Mouse (Mus musculus) midbrain, embryonic 16.5 days (tissue): Measurements from ENCODE around the gene Hp. TPM values are rescaled to one million over a fixed set of nuclear protein-coding genes. Genes with fewer than 3 reads are reported as not detected.

ENCODE experiments used
- ATAC-seq: fragments of 200-750 bp; cut with Nextera tagmentation; 2 replicates; pipeline ENCODE4 v1.8.0; 2017; ENCODE audit warnings: moderate TSS enrichment
- H3K27ac ChIP-seq: fragments of 300-500 bp; sonication (generic); 2 replicates; pipeline ENCODE4 v1.5.1; 2014; ENCODE audit warnings: mild to moderate bottlenecking, low read length, mixed read lengths
- H3K27me3 ChIP-seq: fragments of 300-500 bp; sonication (generic); 2 replicates; pipeline ENCODE4 v1.6.1; 2014; ENCODE audit warnings: low read depth, low read length, mixed read lengths; ENCODE audit not compliant: control insufficient read depth, insufficient read depth
- H3K36me3 ChIP-seq: fragments of 300-500 bp; sonication (generic); 2 replicates; pipeline ENCODE4 v1.6.1; 2014; ENCODE audit warnings: mild to moderate bottlenecking, low read length, moderate library complexity, mixed read lengths; ENCODE audit not compliant: control insufficient read depth, insufficient read depth
- H3K4me1 ChIP-seq: fragments of 300-500 bp; sonication (generic); 2 replicates; pipeline ENCODE4 v1.6.1; 2014; ENCODE audit warnings: mild to moderate bottlenecking, low read length, mixed read lengths; ENCODE audit not compliant: control insufficient read depth, insufficient read depth
- H3K4me2 ChIP-seq: fragments of 300-500 bp; sonication (generic); 2 replicates; pipeline ENCODE4 v1.6.1; 2014; ENCODE audit warnings: mild to moderate bottlenecking, low read length, mixed read lengths
- H3K4me3 ChIP-seq: fragments of 300-500 bp; sonication (generic); 2 replicates; pipeline ENCODE4 v1.5.1; 2014; ENCODE audit warnings: low read depth, mild to moderate bottlenecking, low read length, moderate library complexity, mixed read lengths
- H3K9ac ChIP-seq: fragments of 300-500 bp; sonication (generic); 2 replicates; pipeline ENCODE4 v1.6.1; 2014; ENCODE audit warnings: low read depth, low read length, mixed read lengths
- H3K9me3 ChIP-seq: fragments of 300-500 bp; sonication (generic); replicated peaks from 2 replicates; pipeline ENCODE4 v1.6.1; 2014; ENCODE audit warnings: mild to moderate bottlenecking, low read length, mixed read lengths; ENCODE audit not compliant: control insufficient read depth, poor library complexity, severe bottlenecking
- WGBS: fragments of 180-500 bp; shearing (Covaris S2); extraction: QIAGEN DNeasy Blood & Tissue Kit; methylation state at CpG from one replicate; pipeline ENCODE4 v1.1.7; 2014; 5-methylcytosine and 5-hydroxymethylcytosine counted together
- polyA plus RNA-seq: library from polyadenylated mRNA; unstranded; fragments of >200 nt; fragmentation: Nextera tagmentation; extraction: Ambion mirVana; gene quantifications from 2 replicates; pipeline ENCODE4 v1.2.1, GENCODE M21; 2015

Gene Hp
- polyA plus RNA-seq, 1 experiment from 2014 or later, result 0.40 TPM

- H3K9me3 ChIP-seq, result no peaks in the 10 kb centered on the region
- WGBS, result 45% methylated on average over 8 of the region's 8 CpGs
- H3K4me2 ChIP-seq, result no peak overlapping the region
- H3K4me3 ChIP-seq, result no peak overlapping the region
- no peak for ATAC-seq
- H3K4me1 ChIP-seq, result no peaks in the 10 kb centered on the region
- H3K27ac ChIP-seq, result no peak overlapping the region
- no peak overlapping the region for H3K9ac ChIP-seq
- H3K36me3 ChIP-seq, result 0 out of 2 replicates have a peak, but pooled peaks cover 3% of the 10 kb centered on the region
- no peaks in the 10 kb centered on the region for H3K27me3 ChIP-seq
Measured at GRCm38 (mm10) chr8:109595854-109596253, 16.9 kb upstream of the Hp start.

DNA sequence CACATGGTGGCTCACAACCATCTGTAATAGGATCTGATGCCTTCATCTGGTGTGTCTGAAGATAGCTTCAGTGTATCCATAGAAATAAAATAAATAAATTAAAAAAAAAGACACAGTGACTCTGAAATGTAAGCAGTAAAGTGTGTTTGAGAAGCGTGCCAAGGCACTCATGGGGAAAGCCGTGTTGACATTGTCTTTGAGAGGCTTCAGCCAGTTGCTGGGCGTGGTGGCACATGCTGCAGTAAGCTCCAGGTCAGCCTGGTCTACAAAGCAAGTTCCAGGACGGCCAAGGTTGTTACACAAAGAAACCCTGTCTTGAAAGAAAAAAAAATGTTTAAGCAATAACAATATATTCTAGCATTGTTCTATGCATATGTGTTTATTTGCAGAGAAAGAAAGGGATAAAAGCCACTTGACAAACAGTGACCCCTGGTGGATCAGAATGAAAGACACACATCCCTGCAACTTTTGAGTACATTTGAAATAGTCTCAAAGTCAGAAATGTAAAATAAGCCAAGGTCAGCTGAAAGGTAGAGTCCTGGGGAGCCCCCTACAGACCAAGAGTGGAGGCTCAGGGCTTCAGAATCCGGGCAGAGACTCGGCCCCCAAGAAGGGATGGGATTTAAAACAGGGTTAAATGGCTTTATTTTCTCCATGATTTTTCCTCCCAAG lies 14.3 kb upstream of the Hp start:
- 77% methylated on average over 6 of the region's 6 CpGs for WGBS
- ATAC-seq, result no peak
- Histone ChIP-seq H3K9ac (no peak overlapping the region), H3K9me3 (no peaks in the 10 kb centered on the region), H3K36me3 (0 out of 2 replicates have a peak, but pooled peaks cover 3% of the 10 kb centered on the region), H3K27ac (no peak overlapping the region), H3K4me3 (no peak overlapping the region), H3K4me2 (no peak overlapping the region), H3K27me3 (no peaks in the 10 kb centered on the region), H3K4me1 (no peaks in the 10 kb centered on the region)

DNA sequence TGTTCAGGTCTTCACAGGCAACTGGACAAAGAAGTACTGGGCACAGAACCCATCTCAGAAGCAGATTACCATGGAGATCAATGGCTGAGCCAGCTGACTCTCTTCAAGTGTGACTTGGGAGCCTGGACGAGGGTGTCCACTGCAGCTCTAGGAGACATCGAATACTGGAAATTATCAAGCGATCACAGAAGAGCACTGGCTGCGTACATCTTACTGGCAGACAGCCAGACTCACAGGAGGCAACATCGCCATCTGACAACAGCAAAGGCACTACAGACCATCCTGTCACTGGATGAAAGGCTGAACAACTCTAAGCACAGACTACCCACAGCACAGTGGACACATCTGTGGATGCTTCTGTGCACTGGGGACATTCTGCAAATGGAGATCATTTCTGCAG lies 13.2 kb upstream of the Hp start:
- H3K9ac ChIP-seq, result no peak overlapping the region
- H3K4me1 ChIP-seq, result no peaks in the 10 kb centered on the region
- no peaks in the 10 kb centered on the region for H3K27me3 ChIP-seq
- no peak for ATAC-seq
- no peak overlapping the region for H3K4me2 ChIP-seq
- 86% methylated on average over 5 of the region's 5 CpGs for WGBS
- H3K4me3 ChIP-seq, result no peak overlapping the region
- no peak overlapping the region for H3K27ac ChIP-seq
- H3K9me3 ChIP-seq, result no peaks in the 10 kb centered on the region
- H3K36me3 ChIP-seq, result 0 out of 2 replicates have a peak, but pooled peaks cover 3% of the 10 kb centered on the region

DNA sequence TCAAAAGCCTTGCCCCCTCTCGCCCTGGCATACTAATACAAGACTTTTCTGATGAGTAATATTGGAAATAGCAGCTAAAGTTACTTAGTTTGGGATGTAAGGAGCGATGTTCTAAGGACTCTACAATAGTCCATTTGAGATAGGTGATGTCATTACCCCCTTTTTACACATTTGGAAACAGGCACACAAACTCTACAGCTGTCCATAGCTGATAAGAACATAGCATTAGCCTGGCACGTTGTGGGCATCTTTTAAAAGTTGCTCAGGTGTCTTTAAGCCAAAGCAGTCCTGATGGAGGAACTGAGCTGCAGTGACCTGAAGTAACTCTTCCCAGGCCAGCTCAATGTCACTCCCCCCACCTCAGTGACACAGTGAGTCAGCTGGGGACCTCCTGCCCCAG lies 12.4 kb upstream of the Hp start:
- Histone ChIP-seq H3K4me3 (no peak overlapping the region), H3K4me1 (no peaks in the 10 kb centered on the region), H3K9me3 (no peaks in the 10 kb centered on the region), H3K27ac (no peak overlapping the region), H3K36me3 (0 out of 2 replicates have a peak, but pooled peaks cover 3% of the 10 kb centered on the region), H3K27me3 (no peaks in the 10 kb centered on the region), H3K9ac (no peak overlapping the region), H3K4me2 (no peak overlapping the region)
- ATAC-seq, result no peak
- WGBS, result 87% methylated on average over 3 of the region's 3 CpGs

DNA sequence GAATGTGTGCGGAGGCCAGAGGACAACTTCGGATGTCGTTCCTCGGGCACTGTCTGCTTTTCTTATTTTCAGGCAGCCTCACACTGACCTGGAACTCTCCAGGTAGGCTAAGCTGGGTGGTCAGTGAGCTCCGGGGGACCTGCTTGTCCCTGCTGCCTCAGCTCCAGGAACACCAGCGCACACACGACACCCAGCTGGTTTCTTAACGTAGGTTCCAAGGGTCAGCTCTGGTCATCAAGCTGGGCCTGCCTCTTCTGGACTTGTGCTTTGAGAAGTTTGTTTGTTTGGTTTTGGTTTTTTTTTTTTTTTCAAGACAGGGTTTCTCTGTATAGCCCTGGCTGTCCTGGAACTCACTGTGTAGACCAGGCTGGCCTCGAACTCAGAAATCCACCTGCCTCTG lies 11.9 kb upstream of the Hp start:
- Histone ChIP-seq H3K27me3 (no peaks in the 10 kb centered on the region), H3K4me2 (no peak overlapping the region), H3K27ac (no peak overlapping the region), H3K9me3 (no peaks in the 10 kb centered on the region), H3K4me1 (no peaks in the 10 kb centered on the region), H3K36me3 (0 out of 2 replicates have a peak, but pooled peaks cover 3% of the 10 kb centered on the region), H3K9ac (no peak overlapping the region), H3K4me3 (no peak overlapping the region)
- ATAC-seq, result no peak
- WGBS, result 90% methylated on average over 9 of the region's 9 CpGs

DNA sequence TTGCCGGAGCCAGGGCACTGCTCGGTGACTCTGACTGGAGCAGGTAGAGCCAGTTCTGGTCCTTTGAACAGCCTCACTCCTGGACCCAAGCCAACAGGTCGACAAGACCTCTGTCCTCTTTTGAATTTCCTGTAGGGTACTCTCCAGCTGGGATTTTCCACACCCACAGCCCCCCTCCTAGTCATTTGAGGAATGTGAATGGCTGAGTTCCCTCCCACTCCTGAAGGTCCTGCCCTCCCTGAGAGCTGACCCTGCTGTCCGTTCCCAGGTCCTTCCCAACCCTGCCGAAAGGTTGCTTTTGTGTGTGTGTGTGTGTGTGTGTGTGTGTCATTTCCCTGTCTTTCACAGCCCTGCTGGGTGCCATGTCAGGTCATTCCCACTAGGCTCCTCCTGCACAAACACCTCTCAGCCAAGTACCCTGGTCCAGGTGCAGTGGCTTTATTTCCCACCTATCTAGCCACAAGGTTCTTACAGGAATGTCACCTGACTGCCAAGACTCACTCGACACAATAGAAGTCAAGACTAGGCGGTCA lies 8.1 kb upstream of the Hp start:
- no peak overlapping the region for H3K4me2 ChIP-seq
- no peak overlapping the region for H3K4me3 ChIP-seq
- WGBS, result 79% methylated on average over 7 of the region's 7 CpGs
- no peaks in the 10 kb centered on the region for H3K36me3 ChIP-seq
- H3K9ac ChIP-seq, result no peak overlapping the region
- no peaks in the 10 kb centered on the region for H3K4me1 ChIP-seq
- no peak for ATAC-seq
- H3K9me3 ChIP-seq, result no peaks in the 10 kb centered on the region
- no peaks in the 10 kb centered on the region for H3K27me3 ChIP-seq
- no peak overlapping the region for H3K27ac ChIP-seq

- H3K27ac ChIP-seq, result no peak overlapping the region
- no peaks in the 10 kb centered on the region for H3K9me3 ChIP-seq
- H3K4me2 ChIP-seq, result no peak overlapping the region
- no peaks in the 10 kb centered on the region for H3K36me3 ChIP-seq
- ATAC-seq, result no peak
- H3K4me3 ChIP-seq, result no peak overlapping the region
- no peak overlapping the region for H3K9ac ChIP-seq
- no peaks in the 10 kb centered on the region for H3K4me1 ChIP-seq
- no peaks in the 10 kb centered on the region for H3K27me3 ChIP-seq
Measured at GRCm38 (mm10) chr8:109585652-109586051, 6.7 kb upstream of the Hp start.

GRCm38 (mm10) chr8:109584830-109585229 lies 5.9 kb upstream of the Hp start:
- H3K27me3 ChIP-seq, result no peaks in the 10 kb centered on the region
- no peaks in the 10 kb centered on the region for H3K4me1 ChIP-seq
- no peaks in the 10 kb centered on the region for H3K36me3 ChIP-seq
- no peak overlapping the region for H3K4me2 ChIP-seq
- ATAC-seq, result no peak
- H3K9ac ChIP-seq, result no peak overlapping the region
- H3K9me3 ChIP-seq, result no peaks in the 10 kb centered on the region
- no peak overlapping the region for H3K4me3 ChIP-seq
- WGBS, result 86% methylated on average over 3 of the region's 3 CpGs
- H3K27ac ChIP-seq, result no peak overlapping the region

GRCm38 (mm10) chr8:109584293-109584692 lies 5.3 kb upstream of the Hp start:
- no peaks in the 10 kb centered on the region for H3K4me1 ChIP-seq
- whole genome bisulfite sequencing, result 88% methylated on average over 4 of the region's 4 CpGs
- H3K27ac ChIP-seq, result no peak overlapping the region
- H3K27me3 ChIP-seq, result no peaks in the 10 kb centered on the region
- H3K9ac ChIP-seq, result no peak overlapping the region
- H3K36me3 ChIP-seq, result no peaks in the 10 kb centered on the region
- no peak for ATAC-seq
- no peak overlapping the region for H3K4me3 ChIP-seq
- H3K4me2 ChIP-seq, result no peak overlapping the region
- H3K9me3 ChIP-seq, result no peaks in the 10 kb centered on the region
